Mouse (Mus musculus): ENCODE data around the gene Rrp7a.
"Not testable (repeated sequence)": the region's sequence is repeated elsewhere in the genome, so short reads cannot be mapped to it uniquely, and the experiment has no call there.

Rrp7a gene

DNA sequence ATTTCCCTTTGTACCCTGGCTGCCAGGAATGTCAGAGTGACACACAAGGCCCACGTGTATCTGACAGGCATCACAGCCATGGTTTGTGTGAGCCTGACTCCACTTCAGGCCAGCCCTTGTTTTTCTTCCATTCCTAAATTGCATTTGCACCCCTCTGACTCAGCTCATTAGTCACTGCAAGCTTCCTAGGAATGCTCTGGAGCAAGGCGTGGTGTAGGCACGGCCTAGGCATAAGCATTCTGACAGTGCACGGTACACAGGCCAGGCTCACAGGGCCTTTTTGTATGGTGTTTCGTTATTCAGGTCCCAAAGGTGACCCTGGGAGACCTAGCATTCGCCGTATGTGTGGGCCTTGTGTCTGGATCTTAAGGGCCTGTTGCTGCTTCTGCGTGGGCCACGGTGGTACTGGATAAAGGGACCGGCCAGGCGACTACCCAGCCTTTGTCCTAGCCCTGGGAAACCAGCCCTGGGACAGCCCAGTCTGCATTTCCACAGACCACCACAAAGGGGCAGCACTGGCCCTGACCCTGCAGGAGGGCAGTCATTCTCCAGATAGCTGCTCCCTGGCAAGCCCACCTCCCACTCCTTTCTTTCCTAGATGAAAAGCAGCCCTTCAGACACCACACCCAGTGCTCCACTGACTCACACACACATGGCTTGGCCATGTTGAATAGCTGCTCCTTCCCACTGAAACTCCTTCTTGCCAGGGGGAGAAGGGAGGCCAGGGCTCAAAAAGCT is 34.5 kb upstream of the Rrp7a start:
- no peak for DNase-seq (ENCODE audit: low spot score in 2 of 2)

DNA sequence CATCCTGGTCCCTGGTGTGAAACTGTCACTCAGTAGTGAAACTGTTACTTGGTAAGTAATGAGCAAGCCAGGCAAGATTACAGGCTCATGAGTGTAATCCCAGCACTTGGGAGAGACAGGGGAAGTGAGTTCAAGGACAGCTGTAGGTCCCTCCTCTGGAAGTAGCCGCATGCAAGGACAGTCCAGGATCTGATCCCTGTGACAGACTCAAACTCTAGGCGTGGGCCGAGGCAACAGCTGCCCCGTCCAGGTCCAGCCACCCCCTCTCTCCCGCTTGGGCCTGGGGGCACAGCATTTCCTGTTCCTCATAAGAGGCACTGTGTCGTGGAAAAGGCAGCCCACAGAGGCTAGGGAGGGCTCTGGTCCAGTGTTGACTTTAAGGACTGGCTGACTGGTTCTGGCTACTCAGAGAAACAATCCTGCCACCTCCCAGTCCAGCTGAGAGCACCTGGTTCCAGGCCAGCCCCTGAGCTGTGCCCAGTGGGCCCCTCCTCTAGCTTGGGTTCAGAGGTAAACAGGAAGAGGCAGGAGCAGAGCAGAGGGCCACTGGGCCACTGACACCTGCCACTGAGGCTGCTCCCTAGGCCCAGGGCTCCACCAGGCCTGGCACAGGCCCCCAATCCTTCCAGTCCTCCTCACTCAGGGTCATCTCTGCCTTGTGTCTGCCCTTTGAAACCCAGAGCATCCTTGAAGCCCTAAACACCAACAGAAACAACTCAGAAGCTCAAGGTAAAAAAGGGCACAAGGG is 33.2 kb upstream of the Rrp7a start:
- no peak for DNase-seq (ENCODE audit: low spot score in 2 of 2)

DNA sequence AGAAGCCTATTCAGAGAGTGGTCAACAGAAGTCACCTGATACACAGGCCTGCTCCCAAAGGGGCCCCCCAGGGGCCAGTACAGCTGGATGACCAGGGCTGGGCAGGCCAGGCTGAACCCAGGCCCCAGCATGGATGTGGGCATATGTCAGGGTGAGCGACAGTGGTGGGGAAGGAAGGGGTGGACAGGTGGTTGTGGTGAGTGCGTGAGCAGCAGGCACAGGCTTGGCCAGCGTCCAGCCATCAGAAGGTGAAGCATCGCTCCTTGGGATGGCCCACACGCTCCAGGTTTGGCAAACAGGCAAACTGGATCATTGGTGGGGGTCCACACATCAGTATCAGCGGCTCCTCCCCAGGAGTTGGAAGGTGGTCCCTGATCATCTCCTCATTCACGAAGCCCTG is 31.7 kb upstream of the Rrp7a start:
- no peak for DNase-seq (ENCODE audit: low spot score in 2 of 2)

DNA sequence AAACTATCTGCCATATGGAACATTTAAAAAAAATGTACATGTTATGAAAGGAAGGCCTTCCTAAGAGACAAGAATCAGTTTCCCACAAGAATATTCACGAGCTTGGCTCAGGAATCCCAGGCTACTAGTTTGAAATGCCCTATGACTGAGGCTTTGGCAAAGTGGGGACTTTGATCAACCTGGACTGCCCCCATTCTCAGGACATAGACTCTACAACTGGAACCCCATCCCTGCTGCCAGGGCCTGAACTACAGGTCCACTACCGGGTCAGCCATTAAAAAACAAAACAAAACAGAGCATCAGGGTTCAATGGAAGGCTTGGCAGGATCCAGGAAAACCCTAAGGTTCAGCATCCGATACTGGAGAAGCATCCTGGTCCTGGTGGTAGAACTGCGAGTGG is 28.1 kb upstream of the Rrp7a start:
- no peak for DNase-seq (ENCODE audit: low spot score in 2 of 2)

DNA sequence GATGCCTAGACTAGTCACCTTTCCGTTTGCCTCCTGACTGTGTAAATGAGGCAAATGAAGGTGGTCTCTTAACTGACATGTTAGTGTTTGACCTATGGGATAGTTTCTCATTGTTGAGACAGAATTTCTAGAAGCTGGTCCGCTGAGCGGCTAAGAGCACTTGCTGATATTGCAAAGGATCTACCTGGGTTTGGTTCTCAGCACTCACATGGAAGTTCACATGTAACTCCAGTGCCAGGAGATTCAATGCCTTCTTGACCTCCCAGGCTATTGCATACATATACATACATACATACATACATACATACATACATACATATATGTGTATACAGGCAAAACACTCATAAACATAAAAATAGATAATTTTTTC is 27.5 kb upstream of the Rrp7a start:
- DNase-seq (ENCODE audit: low spot score in 2 of 2): no peak

DNA sequence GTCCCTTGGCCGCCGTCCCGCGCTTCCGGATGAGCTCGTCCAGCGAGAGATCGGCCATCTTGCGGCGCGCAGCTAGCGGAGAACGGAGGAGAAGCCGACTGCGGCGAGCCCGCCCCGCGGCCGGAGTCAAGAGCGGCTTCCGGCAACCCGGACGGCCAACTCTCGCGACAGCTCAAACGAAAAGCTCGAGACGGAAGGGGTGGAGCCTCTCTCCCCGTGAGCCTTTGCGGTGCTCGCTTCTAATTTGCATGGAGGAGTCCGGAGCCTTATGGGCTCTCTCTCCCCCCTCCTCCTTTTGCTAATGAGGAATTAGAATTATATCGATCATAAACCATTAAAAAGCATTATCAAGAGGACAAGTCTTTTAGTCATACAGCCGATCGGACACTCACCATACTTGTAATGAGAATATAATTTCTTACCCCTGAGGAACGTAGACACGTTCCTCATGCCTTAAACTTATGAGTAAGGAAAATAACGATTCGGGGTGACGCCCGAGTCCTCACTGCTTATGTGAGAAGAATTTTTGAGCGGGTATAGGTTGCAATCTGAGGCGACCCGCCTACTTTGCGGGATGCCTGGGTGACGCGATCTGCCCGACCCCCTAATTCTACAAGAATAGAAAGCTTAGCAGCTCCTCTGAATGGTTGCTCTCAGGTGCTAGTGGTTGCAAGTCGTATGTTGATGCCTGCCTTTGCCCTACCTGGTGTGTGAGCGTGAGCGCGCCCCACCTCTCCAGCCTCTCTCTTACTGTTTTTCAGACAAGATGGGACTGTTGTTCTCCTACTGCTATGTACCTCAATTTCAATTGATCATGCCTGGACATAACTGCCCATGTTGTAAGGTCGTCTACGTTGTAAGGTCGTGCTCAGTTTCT is 26.8 kb upstream of the Rrp7a start, which contains the start of gene Poldip3:
Gene Poldip3, minus strand, starts transcription at position 189 of the 877 bp plus-strand sequence.
- peak; percentile 95 to 97 for DNase-seq (ENCODE audit: low spot score in 2 of 2)

DNA sequence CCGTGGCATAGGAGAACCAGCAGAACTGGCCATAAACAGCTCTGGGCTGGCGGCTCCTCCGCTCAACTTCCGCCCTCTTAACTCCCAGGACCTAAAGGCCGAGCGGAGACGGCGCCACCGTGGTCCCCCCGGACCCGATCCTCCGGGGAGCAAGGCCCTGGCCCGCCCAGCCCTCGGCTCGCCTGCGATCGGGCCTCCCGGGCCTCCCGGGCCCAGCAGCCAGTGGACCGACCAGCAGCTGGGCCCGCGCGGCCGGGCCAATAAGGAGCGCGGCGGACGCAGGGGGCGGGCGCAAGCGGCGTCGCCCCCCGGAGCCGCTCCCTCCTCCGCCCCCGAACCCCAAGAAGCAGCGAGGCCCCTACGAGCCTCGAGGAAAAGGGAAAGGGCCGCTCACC is 26.2 kb upstream of the Rrp7a start:
- no peak for DNase-seq (ENCODE audit: low spot score in 2 of 2)

DNA sequence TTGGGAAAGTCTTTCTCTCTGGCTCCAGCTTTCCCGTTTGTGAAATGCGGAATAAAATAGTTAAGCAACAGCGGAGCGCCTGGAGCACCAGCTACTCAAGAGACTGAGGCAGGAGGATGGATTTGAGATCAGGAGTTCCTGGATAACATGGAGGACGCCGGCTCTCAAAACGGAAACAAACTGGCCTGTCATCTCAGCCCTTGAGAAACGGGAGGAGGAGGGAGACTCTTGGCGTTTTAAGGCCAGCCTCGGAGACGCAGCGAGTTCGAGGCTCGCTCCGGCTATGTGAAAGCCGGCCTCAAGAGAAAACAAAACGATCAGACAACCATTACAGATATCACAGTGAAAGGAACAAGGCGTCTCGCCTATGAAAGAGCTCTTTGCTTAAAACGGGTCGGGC is 25.8 kb upstream of the Rrp7a start:
- no peak for DNase-seq (ENCODE audit: low spot score in 2 of 2)

DNA sequence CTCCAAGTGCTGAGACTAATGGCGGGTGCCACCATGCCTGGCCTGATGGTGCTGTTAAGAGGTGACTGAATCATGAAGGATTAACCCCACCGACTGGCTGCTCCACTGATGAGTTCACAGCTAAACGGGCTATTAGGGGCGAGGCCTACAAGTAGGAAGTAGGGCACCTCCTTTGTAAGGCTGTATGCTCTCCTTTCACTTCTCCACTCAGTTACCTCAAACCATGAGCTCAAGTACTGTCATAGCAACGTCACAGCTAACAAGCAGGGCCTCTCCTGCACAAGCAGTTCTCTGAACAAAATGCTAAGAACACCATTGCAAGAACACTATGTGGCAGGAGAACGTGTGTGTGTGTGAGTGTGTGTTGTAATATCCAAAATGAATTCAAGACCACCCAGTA is 22.9 kb upstream of the Rrp7a start:
- DNase-seq (ENCODE audit: low spot score in 2 of 2): no peak

DNA sequence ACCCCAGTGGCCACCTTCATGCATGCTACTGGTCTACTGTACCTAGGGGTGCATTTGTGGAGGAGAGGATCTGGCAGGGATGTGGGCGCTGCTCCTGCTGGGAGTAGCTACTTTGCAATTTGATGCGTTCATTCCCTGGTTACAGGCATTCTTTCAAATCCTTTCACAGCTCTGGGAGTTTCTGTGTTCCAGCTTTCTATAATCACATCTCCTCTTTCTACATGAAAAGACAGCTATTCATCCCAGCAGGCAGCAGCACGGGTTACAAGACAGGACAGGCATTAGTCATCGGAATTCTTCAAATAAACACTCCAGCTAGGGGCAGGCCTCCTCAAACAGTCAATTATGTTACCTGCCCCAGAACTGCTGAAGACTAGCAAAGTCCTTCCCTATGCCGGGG is 20.3 kb upstream of the Rrp7a start:
- no peak for DNase-seq (ENCODE audit: low spot score in 2 of 2)

DNA sequence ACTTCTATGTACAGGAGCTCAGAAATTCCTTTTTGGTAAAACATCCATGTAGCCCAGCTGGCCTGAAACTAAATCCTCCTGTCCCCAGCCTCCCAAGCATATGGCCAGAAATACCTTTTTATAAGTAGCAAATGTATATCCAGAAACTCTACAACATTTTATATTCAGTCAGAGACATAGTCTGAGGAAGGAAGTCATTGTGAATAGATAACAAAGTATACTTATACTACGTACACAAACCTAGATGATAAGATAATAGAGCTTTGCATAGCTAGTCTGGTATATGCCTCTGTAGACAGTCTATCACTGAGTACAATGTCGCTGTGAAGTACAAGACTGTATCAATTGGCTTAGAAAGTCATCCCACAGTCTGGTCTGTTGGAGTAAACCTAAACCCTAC is 13.1 kb upstream of the Rrp7a start:
- DNase-seq (ENCODE audit: low spot score in 2 of 2): no peak

DNA sequence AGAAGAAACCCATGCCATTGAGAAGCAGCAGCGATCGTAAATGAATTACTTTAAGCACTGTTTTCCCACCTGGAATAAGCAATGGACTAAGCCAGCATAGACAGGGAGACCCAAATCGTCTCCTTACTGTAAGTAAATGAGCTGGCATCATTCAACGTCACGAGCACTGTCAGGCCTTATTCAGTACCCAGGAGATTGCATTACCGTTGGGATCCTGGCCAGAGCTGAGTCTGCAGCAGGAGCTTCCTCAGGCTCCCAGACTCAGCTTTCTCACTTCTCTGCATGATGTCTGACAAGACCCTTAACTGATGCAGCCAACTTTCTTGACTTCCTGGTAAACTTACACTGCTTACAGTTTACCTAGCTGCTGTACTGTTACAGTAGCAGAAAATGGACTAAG is 12.1 kb upstream of the Rrp7a start:
- DNase-seq (ENCODE audit: low spot score in 2 of 2): no peak

DNA sequence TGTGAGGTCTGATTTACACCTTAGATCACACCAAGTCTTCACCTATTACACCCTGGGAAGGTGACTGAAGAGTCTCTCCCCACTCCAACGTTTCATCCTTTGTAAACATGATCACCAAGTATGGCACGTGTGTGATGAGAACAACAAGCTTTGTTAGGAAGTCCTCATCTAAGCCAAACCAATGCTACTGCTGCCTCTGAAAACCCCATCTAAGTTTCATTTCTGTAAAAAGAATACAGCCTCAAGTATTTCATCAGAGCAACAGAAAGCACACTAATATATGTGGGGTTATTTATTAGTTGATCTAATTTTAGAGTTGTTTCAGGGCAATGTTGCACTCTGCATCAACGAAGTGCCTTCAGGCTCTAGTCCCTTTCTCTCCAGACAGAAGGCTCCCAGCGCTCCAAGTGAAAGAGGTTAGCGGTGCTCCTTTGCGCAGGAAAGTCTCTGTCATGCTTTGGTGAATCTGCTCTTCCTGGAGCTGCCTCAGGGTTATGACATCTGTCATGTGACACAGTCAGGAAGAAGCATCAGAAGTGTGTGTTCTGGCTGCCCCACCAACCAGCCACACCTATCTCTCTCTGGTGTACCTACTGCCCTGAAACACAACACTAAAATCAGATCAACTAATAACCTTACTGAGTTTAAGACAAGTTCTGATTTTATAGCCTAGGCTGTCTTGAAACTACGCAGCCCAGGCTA is 7.1 kb upstream of the Rrp7a start:
- no peak for DNase-seq (ENCODE audit: low spot score in 2 of 2)

DNA sequence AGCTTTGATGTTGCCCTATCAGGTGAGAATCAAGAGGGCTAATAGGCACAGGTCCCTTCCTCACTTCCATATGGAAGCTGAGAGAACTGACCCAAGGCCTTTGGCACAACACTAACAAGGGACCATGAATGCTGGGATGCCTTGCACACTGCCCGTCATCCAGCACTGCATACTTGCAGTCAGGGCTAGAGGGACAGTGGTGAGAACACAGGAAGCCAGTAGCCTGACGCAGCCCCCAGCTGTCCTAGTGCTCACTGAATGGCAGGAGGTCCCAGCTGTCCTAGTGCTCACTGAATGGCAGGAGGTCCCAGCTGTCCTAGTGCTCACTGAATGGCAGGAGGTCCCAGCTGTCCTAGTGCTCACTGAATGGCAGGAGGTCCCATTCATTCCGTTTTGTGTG is 4.4 kb upstream of the Rrp7a start:
- DNase-seq (ENCODE audit: low spot score in 2 of 2): not testable (repeated sequence)

DNA sequence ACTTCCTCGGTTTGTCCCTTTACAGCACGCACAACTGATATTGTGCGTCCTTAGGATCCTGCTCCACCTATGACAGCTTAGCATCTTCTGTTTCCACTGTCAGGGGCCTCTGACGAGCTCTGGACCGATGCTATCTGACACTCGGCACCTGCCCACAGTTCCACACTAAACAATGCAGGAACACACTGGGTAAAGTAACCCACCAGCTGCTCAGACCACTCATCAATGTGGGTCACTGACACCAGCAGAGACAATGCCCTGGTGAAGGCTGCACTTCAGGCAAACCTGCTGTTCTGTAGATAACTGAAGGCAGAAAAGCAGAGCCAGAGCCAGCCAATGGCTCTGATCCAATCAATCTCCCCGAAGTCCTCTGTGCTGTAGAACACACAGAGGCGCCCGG is 4.0 kb upstream of the Rrp7a start:
- no peak for DNase-seq (ENCODE audit: low spot score in 2 of 2)

DNA sequence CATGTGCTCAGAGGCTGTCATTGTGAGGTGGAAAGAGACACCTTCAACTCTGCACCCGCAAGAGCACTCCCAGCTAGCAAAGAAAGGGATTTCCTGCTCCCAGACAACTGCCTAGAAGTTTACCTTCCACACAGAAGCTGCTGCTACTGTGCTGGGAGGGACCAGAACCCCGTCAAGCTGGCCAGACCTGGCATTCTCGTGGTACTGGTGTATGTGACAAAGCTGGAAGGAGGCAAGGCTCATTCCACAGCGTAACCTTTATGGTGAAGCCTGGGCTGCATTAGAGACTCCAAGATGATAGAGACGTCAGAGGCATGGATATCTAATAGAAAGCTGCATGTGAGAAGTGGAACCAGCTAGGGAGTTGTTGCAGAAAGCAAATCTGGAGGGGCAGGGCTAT is 2.0 kb upstream of the Rrp7a start:
- no peak for DNase-seq (ENCODE audit: low spot score in 2 of 2)

DNA sequence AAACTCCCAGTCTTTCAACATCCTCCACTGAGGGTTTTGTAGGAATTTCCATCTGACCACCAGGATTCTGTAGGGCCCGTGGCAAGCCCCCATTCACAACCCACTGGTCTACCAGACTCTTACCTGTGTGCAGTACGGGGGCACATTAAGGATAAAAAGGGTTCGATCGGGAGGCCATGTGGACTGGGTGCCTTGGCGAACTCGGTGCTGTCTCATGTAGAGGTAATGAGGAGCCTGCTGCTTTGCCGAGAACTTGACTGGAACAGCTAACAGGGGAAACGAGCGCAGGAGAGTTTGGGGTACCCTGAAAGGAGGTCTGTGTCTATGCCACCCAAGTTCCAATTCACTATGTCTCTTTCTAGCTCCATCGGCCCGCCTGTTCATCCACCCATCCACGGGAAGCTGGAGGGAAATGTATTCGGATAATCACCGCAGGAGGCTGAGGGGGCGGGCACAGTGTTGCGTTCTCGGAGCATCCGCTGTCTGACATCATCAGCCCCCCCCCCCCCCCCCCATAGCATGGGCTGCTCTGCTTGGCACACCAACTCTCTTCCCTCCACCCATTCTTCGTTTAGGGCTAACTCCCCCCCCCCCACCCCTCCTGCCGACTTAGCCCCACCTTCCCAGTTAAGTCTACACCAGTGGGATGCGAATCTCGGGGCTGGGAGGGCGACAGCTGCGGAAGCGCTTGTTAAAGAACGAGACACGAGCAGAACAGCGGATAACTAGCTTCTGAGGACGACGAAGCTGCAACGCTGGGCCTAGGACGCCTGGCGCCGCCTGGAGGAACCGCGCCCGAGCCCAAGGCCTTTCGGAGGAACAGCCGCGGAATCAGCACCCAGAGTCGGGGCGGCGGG is 664 bp downstream of the Rrp7a start:
- DNase-seq (ENCODE audit: low spot score in 2 of 2): peak in 1 of 2 experiments; percentile 66

DNA sequence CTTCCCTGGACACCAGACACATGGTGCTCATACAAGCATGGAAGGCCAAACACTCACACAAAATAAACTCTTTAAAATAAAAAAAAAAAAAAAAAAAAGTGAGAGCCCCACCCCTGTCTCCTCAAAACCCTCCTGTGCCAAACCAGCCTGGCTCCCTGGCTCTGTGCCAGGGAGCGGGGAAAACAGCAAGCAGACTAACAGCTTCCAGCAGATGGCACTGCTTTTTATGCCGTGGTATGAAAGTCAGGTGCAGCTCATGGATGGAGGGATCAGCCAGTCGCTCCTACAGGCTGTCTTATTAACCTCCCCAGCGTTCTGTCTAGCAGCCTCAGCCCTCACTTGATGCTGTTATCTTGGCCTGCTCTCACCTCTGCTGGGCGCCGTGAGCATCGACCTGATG is 4.2 kb downstream of the Rrp7a start:
- DNase-seq (ENCODE audit: low spot score in 2 of 2): peak in 1 of 2 experiments; percentile 53

DNA sequence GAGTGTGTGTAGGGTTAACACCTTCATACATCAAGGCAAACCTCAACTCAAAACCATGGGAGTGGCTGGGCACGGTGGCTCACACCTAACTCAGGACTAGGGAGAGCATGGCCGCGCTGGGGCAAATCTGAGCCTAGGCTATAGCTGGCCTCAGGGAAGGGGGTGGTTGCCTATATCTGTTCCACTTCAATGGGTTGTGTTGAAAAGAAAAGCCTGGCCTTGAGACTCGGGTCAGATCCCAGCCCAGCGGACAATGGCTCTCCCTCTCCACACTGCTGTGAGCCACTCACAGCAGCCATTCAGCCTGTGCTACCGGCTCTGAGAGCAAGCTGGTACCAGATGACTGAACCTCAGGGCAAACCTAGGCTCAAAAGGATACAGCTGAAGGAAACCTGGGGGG is 7.5 kb downstream of the Rrp7a start:
- no peak for DNase-seq (ENCODE audit: low spot score in 2 of 2)

DNA sequence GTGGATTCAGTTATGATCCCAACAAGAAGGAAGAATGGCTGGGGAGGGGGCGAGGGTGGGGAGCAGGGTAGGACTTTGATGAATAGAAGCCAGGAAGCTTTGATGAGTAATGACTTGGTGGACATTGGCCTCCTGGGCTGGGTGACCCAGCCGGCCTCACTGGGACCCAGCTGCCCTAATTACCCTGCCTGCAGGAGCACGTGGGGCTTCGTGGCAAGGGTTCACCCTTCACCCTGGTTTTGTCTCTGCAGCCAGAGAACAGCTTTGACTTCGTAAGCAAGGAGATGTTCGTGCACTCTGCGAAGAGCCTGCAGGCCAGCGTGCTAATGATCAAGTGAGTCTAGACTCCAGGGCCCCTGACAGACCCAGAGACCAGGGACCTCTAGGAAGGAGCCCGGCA is 8.5 kb downstream of the Rrp7a start:
- DNase-seq (ENCODE audit: low spot score in 2 of 2): no peak

DNA sequence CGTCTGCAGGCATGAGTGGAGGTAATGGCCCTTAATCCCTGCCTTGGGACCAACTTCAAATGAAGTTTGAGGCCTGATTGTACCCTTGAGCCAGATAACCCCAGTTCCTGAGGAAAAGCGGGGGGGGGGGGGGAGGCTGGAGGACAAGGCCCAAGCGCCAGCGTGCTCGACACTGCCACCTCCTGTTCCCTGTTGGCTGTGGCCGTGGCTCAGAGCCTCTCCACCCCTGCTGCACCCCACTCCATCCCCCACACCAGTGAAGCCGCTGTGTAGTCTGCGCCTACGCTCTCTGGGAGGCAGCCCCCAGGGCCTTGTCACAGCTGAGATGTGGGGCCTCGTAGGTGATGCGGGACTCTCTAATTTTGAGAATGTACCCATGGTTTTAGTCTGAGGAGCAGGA is 9.7 kb downstream of the Rrp7a start:
- peak in 1 of 2 experiments; percentile 64 for DNase-seq (ENCODE audit: low spot score in 2 of 2)

All from frontal cortex, postnatal 10 days (tissue).